Mouse (Mus musculus): ENCODE measurements at regions not wholly inside any gene's neighbourhood (a gene's known extent, or its start where the extent isn't known, plus 50 kb on each side); places are given as distances from the start of the nearest gene placed in this dataset.

DNA sequence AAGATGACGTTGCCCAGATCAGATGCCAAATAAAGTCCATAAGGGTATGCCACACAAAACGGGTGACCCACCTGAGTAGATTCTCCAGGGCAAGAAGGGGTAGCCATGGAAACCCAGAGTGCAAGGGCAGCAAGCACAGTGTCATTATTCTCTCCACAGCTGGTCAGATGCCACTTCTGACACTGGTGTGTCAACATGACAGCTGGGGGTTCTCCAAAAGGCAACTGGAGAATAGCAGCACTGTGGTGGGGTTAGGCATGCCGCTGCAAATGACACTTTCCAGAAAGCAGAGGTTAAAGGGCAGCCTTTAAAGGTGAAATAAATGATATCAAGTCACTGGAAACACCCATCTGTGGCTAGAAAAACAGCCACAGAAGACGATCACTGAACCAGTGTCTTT lies 70.8 kb upstream of the Thbs2 start:
- Histone ChIP-seq H3K27ac (no peak overlapping the region), H3K4me3 (no peak overlapping the region)
- DNase-seq (ENCODE audit: low spot score in 2 of 2) = no peak

DNA sequence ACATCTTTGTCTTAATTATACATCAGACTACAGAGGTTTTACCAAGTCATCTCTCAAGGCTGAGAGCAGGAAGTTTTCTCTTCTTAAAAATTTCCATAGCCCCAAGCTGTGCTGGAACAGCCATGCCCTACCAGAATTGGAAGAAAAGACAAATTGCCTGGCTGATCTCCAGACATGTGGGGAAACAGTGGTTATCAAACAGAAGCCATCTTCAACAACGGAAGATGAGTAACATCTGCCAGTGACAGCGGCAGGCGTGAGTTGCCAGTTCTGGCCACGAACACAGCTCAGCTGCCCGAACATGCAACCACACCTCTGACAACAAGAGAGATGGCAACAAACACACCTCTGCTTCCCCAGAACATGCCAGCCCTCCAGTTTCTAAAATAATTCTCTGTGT lies 59.1 kb upstream of the Thbs2 start:
- no peak for TF ChIP-seq CTCF (conservative IDR thresholded peaks at IDR 0.05)
- H3K27ac ChIP-seq = no peak overlapping the region
- no peak for DNase-seq (ENCODE audit: low spot score in 2 of 2)
- H3K4me3 ChIP-seq = no peak overlapping the region

More for the DNA sequence above, 70.8 kb upstream of the Thbs2 start:
- TF ChIP-seq CTCF (conservative IDR thresholded peaks at IDR 0.05) = no peak

DNA sequence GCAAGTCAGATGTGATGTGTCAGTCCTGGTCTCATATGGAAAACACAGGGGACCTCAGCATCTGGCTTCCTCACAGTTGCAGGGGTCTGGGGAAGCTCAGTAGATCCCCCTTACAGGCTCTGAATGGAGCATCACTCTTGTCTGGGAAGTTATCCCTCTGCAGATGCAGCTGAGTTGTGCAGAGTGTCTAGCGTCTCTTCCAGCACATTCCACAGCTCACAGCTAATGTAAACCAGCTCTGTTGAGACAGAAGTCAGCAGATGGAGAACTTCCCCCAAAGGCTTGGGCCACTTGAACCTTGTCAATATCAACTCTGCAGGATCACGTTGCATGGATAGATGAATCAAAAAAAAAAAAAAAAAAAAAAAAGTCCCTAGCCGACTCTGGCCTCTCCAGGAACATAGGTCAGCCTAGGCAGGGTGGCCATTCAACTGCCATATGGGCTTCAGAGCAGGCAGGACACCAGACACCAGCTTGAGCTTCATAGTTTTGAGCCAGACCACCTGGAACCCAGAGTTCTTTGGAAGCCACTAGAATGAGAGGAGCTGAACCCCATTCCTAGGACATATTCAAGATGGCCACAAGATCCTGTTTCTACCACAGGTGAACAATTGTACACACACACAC lies 56.6 kb upstream of the Thbs2 start:
- no peak for TF ChIP-seq CTCF (conservative IDR thresholded peaks at IDR 0.05)
- no peak for DNase-seq (ENCODE audit: low spot score in 2 of 2)

DNA sequence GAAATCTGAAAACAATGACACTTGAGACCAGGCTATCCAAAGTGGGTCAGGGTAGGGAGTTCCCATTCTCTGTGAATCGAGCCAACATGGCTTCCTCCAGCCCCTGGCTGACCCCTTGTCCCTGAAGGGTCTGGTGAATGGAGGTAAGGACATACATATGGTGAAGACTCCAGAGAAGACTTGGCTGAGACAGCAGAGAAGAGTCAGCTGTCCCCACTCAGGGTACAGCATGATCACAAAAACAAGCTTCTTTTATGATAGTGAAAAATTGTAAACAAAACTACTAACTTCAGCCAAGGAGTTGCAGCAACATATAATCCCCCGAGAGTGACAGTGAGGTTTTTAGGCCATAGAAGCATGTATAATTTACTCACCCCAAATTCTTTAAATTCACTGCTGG lies 55.2 kb upstream of the Thbs2 start:
- H3K4me3 ChIP-seq = no peak overlapping the region
- H3K27ac ChIP-seq = no peak overlapping the region
- DNase-seq (ENCODE audit: low spot score in 2 of 2) = no peak
- no peak for TF ChIP-seq CTCF (conservative IDR thresholded peaks at IDR 0.05)

More for the DNA sequence above, 56.6 kb upstream of the Thbs2 start:
- H3K4me3 ChIP-seq = no peak overlapping the region
- no peak overlapping the region for H3K27ac ChIP-seq

DNA sequence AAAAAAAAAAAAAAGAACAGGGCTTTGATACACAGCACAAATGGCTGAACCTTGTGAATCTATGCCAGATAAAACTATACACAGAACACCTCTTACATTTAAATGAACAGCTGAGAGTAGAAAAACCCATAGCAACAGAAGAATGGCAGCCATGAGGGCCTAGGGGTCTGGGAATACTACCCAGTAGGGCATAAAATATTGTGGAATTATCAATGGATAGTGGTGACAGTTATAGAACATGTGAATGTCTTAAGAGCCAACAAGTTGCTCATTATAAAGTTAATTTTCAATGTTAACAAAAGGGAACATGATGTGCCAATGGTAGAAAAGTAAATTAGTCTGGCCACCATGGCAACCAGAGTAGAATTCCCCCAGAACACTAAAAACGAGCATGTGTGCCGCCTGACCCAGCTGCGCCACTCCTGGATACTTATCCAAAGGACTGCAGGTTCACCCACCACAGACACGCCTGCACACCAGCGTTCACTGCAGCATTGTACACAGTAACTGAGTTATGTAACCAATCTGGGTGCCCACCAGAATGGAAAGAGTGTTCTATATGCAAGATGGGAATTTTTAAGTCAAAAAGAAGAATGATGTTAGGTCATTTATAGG lies 53.3 kb upstream of the Thbs2 start:
- DNase-seq (ENCODE audit: low spot score in 2 of 2) = peak in 1 of 2 experiments; percentile 13
- H3K4me3 ChIP-seq = no peak overlapping the region
- no peak overlapping the region for H3K27ac ChIP-seq
- TF ChIP-seq CTCF (conservative IDR thresholded peaks at IDR 0.05) = no peak

DNA sequence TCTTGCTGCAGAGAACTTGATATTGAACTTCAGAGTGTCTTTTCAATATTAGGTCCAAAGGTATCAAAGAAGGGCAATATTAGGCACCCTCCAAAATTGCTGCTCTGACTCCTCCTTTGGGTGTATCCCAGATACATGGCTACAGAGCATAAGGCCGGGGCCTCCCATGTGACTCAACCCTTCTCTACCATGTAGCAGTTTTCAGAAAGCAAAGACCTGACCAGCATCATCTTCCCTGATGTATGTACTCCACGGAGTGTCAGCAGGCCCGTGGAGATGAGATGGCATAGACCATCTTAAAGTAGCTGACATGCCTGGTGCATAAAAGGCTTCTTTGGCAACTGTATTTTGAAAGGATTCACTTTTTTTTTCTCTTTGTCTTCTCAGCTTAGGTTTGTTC lies 51.5 kb upstream of the Thbs2 start:
- no peak for DNase-seq (ENCODE audit: low spot score in 2 of 2)
- no peak for TF ChIP-seq CTCF (conservative IDR thresholded peaks at IDR 0.05)
- Histone ChIP-seq H3K27ac (no peak overlapping the region), H3K4me3 (no peak overlapping the region)

DNA sequence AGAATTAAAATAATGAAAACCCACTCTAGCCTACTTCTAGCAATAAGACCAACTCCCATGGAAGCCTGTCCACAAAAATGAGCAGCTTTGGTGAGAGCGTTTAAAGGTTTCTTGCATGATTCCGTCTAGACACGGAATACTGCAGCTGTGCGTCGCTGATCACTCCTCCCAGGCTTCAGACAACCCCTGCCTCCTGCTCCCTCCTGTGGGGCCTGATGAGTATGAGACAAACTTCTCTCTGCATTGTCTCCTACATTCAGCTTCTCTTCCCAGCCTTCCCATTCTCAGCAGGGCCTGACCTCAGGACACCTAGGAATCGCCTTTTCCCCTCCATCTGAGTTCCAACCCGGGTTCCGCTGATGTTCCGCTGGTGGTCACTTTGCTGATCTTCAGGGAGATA lies 50.0 kb upstream of the Thbs2 start:
- no peak for DNase-seq (ENCODE audit: low spot score in 2 of 2)
- Histone ChIP-seq H3K4me3 (no peak overlapping the region), H3K27ac (no peak overlapping the region)
- no peak for TF ChIP-seq CTCF (conservative IDR thresholded peaks at IDR 0.05)
